Mouse (Mus musculus): Measurements from ENCODE around the gene Pomgnt1.

DNA sequence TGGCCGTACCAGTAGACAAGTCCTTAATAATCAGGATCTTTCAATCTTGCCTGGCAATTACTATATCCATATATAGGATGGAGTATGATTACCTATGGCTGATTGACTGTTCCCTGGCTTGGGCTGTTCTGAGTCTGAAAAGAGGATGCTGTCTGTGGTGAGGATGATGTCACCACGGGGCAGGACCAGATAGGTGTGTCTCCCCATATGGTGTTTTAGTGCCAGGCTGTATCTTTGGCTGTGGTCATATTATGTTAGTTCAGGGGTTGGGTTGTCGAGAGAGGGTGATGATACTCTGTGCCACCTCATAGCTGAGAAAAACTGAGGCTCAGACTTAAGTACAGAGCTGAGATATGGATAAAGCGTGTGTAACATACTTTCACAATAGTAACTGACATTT lies 61.4 kb downstream of the Pomgnt1 start:
- no peak for TF ChIP-seq EP300 (IDR thresholded peaks at IDR 0.05; ENCODE audit: low read depth)
- no peak for TF ChIP-seq CTCF (IDR thresholded peaks at IDR 0.05; ENCODE audit: low read depth)
